Mouse (Mus musculus): ENCODE results near the gene Plk5. TPM values are rescaled to one million over a fixed set of nuclear protein-coding genes. Genes with fewer than 3 reads are reported as not detected.

Gene Plk5
- polyA plus RNA-seq, 1 experiment, result not detected

- Histone ChIP-seq H3K36me3 (ENCODE audit: control insufficient read depth) (peaks cover 73% of the 10 kb centered on the region), H3K4me1 (ENCODE audit: control insufficient read depth) (peaks cover 57% of the 10 kb centered on the region)
Measured at GRCm38 (mm10) chr10:80397524-80398173, 41.4 kb downstream of the Plk5 start.

GRCm38 (mm10) chr10:80398174-80398535, 41.9 kb downstream of the Plk5 start:
- Histone ChIP-seq H3K9me3 (ENCODE audit: control insufficient read depth, low read length) (peaks cover under 1% of the 10 kb centered on the region), H3K4me1 (ENCODE audit: control insufficient read depth) (peaks cover 55% of the 10 kb centered on the region), H3K36me3 (ENCODE audit: control insufficient read depth) (peaks cover 73% of the 10 kb centered on the region), H3K4me3 (replicated peaks) (peak overlapping the region; percentile 80), H3K27me3 (ENCODE audit: control insufficient read depth) (no peaks in the 10 kb centered on the region)
- TF ChIP-seq GATA1 (IDR thresholded peaks at IDR 0.05; ENCODE audit: low read length) (no peak), TAL1 (IDR thresholded peaks at IDR 0.05; ENCODE audit: low read length) (no peak)

More at GRCm38 (mm10) chr10:80397524-80398173, 41.4 kb downstream of the Plk5 start:
- Histone ChIP-seq H3K4me3 (replicated peaks) (peak overlapping the region; percentile 80), H3K9me3 (ENCODE audit: control insufficient read depth, low read length) (no peaks in the 10 kb centered on the region), H3K27me3 (ENCODE audit: control insufficient read depth) (no peaks in the 10 kb centered on the region)
- no peak for TF ChIP-seq TAL1 (IDR thresholded peaks at IDR 0.05; ENCODE audit: low read length)
- TF ChIP-seq GATA1 (IDR thresholded peaks at IDR 0.05; ENCODE audit: low read length), result no peak

DNA sequence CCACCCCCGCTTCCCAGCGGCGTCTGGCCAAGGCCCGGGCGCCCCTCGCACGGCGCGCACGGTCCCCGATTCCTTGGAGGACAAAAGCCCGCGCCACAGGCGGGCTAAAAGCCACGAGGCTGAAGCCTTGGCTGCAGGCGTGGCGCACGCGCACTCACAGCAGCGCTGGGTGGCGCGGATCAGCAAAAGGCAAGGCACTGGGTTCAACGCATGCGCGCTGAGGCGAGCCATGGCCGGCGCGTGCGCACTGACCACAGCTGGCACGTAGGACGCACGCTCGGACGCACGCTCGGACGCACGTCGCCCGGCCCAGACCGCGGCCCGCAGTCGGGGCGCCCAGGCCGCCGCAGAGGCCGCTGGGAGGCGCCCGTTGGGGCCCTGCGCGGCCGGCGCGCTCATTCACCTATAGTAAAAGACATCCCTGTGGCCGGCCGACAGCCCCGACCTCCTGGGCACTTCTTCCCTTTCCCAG, 42.5 kb downstream of the Plk5 start:
- no peaks in the 10 kb centered on the region for H3K27me3 ChIP-seq (ENCODE audit: control insufficient read depth)
- H3K9me3 ChIP-seq (ENCODE audit: control insufficient read depth, low read length), result peaks cover 6% of the 10 kb centered on the region
- H3K4me1 ChIP-seq (ENCODE audit: control insufficient read depth), result peaks cover 61% of the 10 kb centered on the region
- TF ChIP-seq GATA1 (IDR thresholded peaks at IDR 0.05; ENCODE audit: low read length) (no peak), TAL1 (IDR thresholded peaks at IDR 0.05; ENCODE audit: low read length) (no peak)
- H3K36me3 ChIP-seq (ENCODE audit: control insufficient read depth), result peaks cover 73% of the 10 kb centered on the region
- peak overlapping the region; percentile 80 for H3K4me3 ChIP-seq (replicated peaks)

- H3K9me3 ChIP-seq (ENCODE audit: control insufficient read depth, low read length), result peaks cover 6% of the 10 kb centered on the region
- peaks cover 73% of the 10 kb centered on the region for H3K36me3 ChIP-seq (ENCODE audit: control insufficient read depth)
- peaks cover 67% of the 10 kb centered on the region for H3K4me1 ChIP-seq (ENCODE audit: control insufficient read depth)
- TF ChIP-seq GATA1 (IDR thresholded peaks at IDR 0.05; ENCODE audit: low read length) (no peak), TAL1 (IDR thresholded peaks at IDR 0.05; ENCODE audit: low read length) (no peak)
- peak within 1 kb of the TSS; percentile 80 for H3K4me3 ChIP-seq (replicated peaks)
- no peaks in the 10 kb centered on the region for H3K27me3 ChIP-seq (ENCODE audit: control insufficient read depth)
Measured at GRCm38 (mm10) chr10:80399191-80399972, 43.1 kb downstream of the Plk5 start, which contains the start of gene Mbd3. Gene Mbd3, minus strand, starts transcription at chr10:80399550.

DNA sequence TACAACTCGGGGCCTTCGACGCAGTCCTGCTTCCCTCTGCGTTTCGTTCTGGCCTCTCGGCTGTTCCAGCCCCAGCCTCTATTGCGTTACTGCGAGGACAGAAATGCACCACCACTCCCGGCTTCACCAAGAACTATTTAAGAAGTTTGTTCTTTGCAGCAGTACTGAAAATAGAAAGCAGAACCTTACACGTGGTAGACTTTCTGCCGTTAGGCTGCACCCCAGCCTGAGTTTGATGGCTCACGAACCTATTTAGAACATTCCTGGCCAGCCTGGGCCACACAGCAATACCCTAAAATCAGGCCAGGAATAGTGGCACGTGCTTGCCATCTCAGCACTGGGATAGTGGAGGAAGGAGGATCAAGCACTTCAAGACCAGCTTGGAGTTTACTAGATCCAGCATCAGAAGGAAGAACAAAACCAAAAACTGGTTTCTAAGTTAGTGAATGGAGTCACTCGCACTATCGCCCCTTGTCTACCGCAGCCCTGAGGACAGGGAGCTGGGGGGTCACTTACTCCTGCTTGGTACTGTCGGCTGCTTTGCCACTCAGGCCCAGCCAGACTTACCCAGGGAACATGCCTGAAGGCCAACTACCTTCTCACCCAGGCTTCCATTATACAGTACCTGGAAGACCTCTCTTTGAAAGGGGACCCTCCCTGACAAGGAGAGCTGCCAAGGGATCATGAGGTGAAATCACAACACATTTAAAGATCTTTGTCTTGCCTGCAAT, 43.9 kb downstream of the Plk5 start:
- H3K4me1 ChIP-seq (ENCODE audit: control insufficient read depth), result peaks cover 72% of the 10 kb centered on the region
- H3K36me3 ChIP-seq (ENCODE audit: control insufficient read depth), result peaks cover 73% of the 10 kb centered on the region
- TF ChIP-seq TAL1 (IDR thresholded peaks at IDR 0.05; ENCODE audit: low read length) (no peak), GATA1 (IDR thresholded peaks at IDR 0.05; ENCODE audit: low read length) (no peak)
- peak overlapping the region; percentile 80 for H3K4me3 ChIP-seq (replicated peaks)
- no peaks in the 10 kb centered on the region for H3K27me3 ChIP-seq (ENCODE audit: control insufficient read depth)
- peaks cover 6% of the 10 kb centered on the region for H3K9me3 ChIP-seq (ENCODE audit: control insufficient read depth, low read length)

- H3K4me1 ChIP-seq (ENCODE audit: control insufficient read depth), result peaks cover 76% of the 10 kb centered on the region
- no peaks in the 10 kb centered on the region for H3K27me3 ChIP-seq (ENCODE audit: control insufficient read depth)
- H3K36me3 ChIP-seq (ENCODE audit: control insufficient read depth), result peaks cover 72% of the 10 kb centered on the region
- peak overlapping the region; percentile 80 for H3K4me3 ChIP-seq (replicated peaks)
- H3K9me3 ChIP-seq (ENCODE audit: control insufficient read depth, low read length), result peaks cover 6% of the 10 kb centered on the region
- TF ChIP-seq GATA1 (IDR thresholded peaks at IDR 0.05; ENCODE audit: low read length) (no peak), TAL1 (IDR thresholded peaks at IDR 0.05; ENCODE audit: low read length) (no peak)
Measured at GRCm38 (mm10) chr10:80400704-80401161, 44.5 kb downstream of the Plk5 start.

DNA sequence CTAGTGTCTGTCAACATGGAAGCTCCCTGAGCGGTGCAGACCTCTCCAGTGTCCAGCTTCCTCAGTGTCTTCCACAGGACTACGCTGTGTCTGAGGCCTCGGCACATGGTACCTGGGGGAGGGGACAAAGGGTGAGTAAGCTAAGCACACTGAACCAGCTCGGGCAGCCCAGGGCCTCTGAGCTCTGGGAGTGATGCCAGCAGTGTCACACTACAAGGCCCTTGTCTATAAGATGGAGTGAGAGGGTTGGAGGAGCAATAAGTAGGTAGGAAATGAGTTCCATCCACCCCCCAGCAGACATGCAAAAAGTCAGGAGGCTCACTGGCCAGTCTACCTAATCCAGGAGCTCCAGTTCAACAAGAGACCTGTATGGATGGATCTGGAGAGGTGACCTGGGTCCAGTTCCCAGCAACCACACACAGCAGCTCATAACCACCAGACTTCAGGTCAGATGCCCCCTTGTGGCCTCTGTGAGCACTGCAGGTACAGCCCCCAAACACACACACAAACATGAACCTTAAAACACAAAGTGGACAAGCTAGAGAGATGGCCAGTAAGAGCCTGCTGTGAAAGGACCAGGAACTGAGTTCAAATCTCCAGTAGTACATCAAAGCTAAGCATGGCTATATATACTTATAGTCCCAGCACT, 46.9 kb downstream of the Plk5 start:
- H3K36me3 ChIP-seq (ENCODE audit: control insufficient read depth), result peaks cover 56% of the 10 kb centered on the region
- H3K27me3 ChIP-seq (ENCODE audit: control insufficient read depth), result no peaks in the 10 kb centered on the region
- peaks cover 76% of the 10 kb centered on the region for H3K4me1 ChIP-seq (ENCODE audit: control insufficient read depth)
- H3K4me3 ChIP-seq (replicated peaks), result no peak overlapping the region
- no peak for TF ChIP-seq GATA1 (IDR thresholded peaks at IDR 0.05; ENCODE audit: low read length)
- no peak for TF ChIP-seq TAL1 (IDR thresholded peaks at IDR 0.05; ENCODE audit: low read length)
- peaks cover 6% of the 10 kb centered on the region for H3K9me3 ChIP-seq (ENCODE audit: control insufficient read depth, low read length)

- H3K27me3 ChIP-seq (ENCODE audit: control insufficient read depth), result no peaks in the 10 kb centered on the region
- peaks cover 6% of the 10 kb centered on the region for H3K9me3 ChIP-seq (ENCODE audit: control insufficient read depth, low read length)
- peaks cover 80% of the 10 kb centered on the region for H3K4me1 ChIP-seq (ENCODE audit: control insufficient read depth)
- peaks cover 80% of the 10 kb centered on the region for H3K36me3 ChIP-seq (ENCODE audit: control insufficient read depth)
- peak overlapping the region; percentile 70 for H3K4me3 ChIP-seq (replicated peaks)
- TF ChIP-seq GATA1 (IDR thresholded peaks at IDR 0.05; ENCODE audit: low read length), result no peak
- TF ChIP-seq TAL1 (IDR thresholded peaks at IDR 0.05; ENCODE audit: low read length), result no peak
Measured at GRCm38 (mm10) chr10:80405481-80406173, 49.4 kb downstream of the Plk5 start.

Measured in erythroblast, embryonic 14.5 days (primary cell).